15 mouse cellular contexts compared by ENCODE assay signal in genomic region chr6:17969815-17970214, GRCm38 (mm10).
"Had no signal": no experiment of that assay in that cellular context is flagged by ENCODE, and none has a peak within 500 bp of the region (broad histone marks: within the 10 kb centered on the region; RNA-seq: fewer than 3 reads in every experiment).

No protein-coding gene starts in this region.

- H3K4me3 ChIP-seq: megakaryocyte, embryonic 14.5 days; midbrain, embryonic 13.5 days; midbrain, embryonic 15.5 days; neural tube, embryonic 13.5 days; neural tube, embryonic 15.5 days; stomach, embryonic 15.5 days had no signal

- H3K27me3 ChIP-seq: megakaryocyte, embryonic 14.5 days; midbrain, embryonic 13.5 days; midbrain, embryonic 15.5 days; neural tube, embryonic 13.5 days; neural tube, embryonic 15.5 days; stomach, embryonic 15.5 days had no signal

- H3K9ac ChIP-seq: liver, embryonic 14.5 days; lung, embryonic 14.5 days; midbrain, embryonic 13.5 days; midbrain, embryonic 15.5 days; neural tube, embryonic 13.5 days; neural tube, embryonic 15.5 days; stomach, embryonic 15.5 days had no signal

- H3K4me1 ChIP-seq: megakaryocyte, embryonic 14.5 days; midbrain, embryonic 15.5 days; stomach, embryonic 15.5 days had no signal

- ATAC-seq: midbrain, embryonic 13.5 days; midbrain, embryonic 15.5 days had no signal

- DNase-seq: lung, adult 18-20 months; lung, embryonic 14.5 days; lung, postnatal 10 days; lung, postnatal 4 days; thymus, adult 2 months; thymus, postnatal 25 days; thymus, postnatal 4 days had no signal

- H3K27ac ChIP-seq: liver, embryonic 14.5 days; midbrain, embryonic 13.5 days; midbrain, embryonic 15.5 days; neural tube, embryonic 13.5 days; neural tube, embryonic 15.5 days; stomach, embryonic 15.5 days; stomach, postnatal 0 days had no signal

- H3K9me3 ChIP-seq: megakaryocyte, embryonic 14.5 days; midbrain, embryonic 13.5 days; midbrain, embryonic 15.5 days; neural tube, embryonic 13.5 days; neural tube, embryonic 15.5 days; stomach, embryonic 15.5 days had no signal

- H3K36me3 ChIP-seq: midbrain, embryonic 13.5 days; midbrain, embryonic 15.5 days; neural tube, embryonic 13.5 days; neural tube, embryonic 15.5 days; stomach, embryonic 15.5 days had no signal
